Mouse (Mus musculus): ENCODE measurements at regions not wholly inside any gene's neighbourhood (a gene's known extent, or its start where the extent isn't known, plus 50 kb on each side); places are given as distances from the start of the nearest gene placed in this dataset.

GRCm38 (mm10) chr2:138820489-138820888 lies 564.1 kb downstream of the Btbd3 start:
- H3K9me3 ChIP-seq (ENCODE audit: low read length): no peaks in the 10 kb centered on the region
- TF ChIP-seq CTCF (IDR thresholded peaks at IDR 0.05; ENCODE audit: low read depth): no peak
- no peak overlapping the region for H3K4me2 ChIP-seq (ENCODE audit: low read depth)
- 76% methylated on average over 4 of the region's 4 CpGs for WGBS
- ATAC-seq (no peak), DNase-seq (peak; percentile 18)
- no peaks in the 10 kb centered on the region for H3K4me1 ChIP-seq (ENCODE audit: insufficient read depth)
- H3K27me3 ChIP-seq (ENCODE audit: insufficient read depth, low read length): no peaks in the 10 kb centered on the region
- H3K27ac ChIP-seq (ENCODE audit: low read depth, low read length): no peak overlapping the region
- no peaks in the 10 kb centered on the region for H3K36me3 ChIP-seq (ENCODE audit: insufficient read depth)
- H3K4me3 ChIP-seq (ENCODE audit: low read depth, low read length): no peak overlapping the region
- no peak overlapping the region for H3K9ac ChIP-seq

GRCm38 (mm10) chr2:138824873-138825272 lies 568.5 kb downstream of the Btbd3 start:
- Histone ChIP-seq H3K4me2 (ENCODE audit: low read depth) (no peak overlapping the region), H3K27me3 (ENCODE audit: insufficient read depth, low read length) (no peaks in the 10 kb centered on the region), H3K9ac (no peak overlapping the region), H3K27ac (ENCODE audit: low read depth, low read length) (no peak overlapping the region), H3K9me3 (ENCODE audit: low read length) (no peaks in the 10 kb centered on the region), H3K4me1 (ENCODE audit: insufficient read depth) (no peaks in the 10 kb centered on the region), H3K36me3 (ENCODE audit: insufficient read depth) (no peaks in the 10 kb centered on the region), H3K4me3 (ENCODE audit: low read depth, low read length) (no peak overlapping the region)
- no peak for TF ChIP-seq CTCF (IDR thresholded peaks at IDR 0.05; ENCODE audit: low read depth)
- DNase-seq: peak; percentile 33
- ATAC-seq: no peak
- WGBS: 34% methylated on average over 4 of the region's 4 CpGs

- Histone ChIP-seq H3K27ac (ENCODE audit: low read depth, low read length) (no peak overlapping the region), H3K4me2 (ENCODE audit: low read depth) (no peak overlapping the region), H3K36me3 (ENCODE audit: insufficient read depth) (no peaks in the 10 kb centered on the region), H3K9ac (no peak overlapping the region), H3K4me1 (ENCODE audit: insufficient read depth) (no peaks in the 10 kb centered on the region), H3K9me3 (ENCODE audit: low read length) (no peaks in the 10 kb centered on the region), H3K4me3 (ENCODE audit: low read depth, low read length) (no peak overlapping the region), H3K27me3 (ENCODE audit: insufficient read depth, low read length) (no peaks in the 10 kb centered on the region)
- DNase-seq (no peak), ATAC-seq (no peak)
- 49% methylated on average over 2 of the region's 2 CpGs for WGBS
- TF ChIP-seq CTCF (IDR thresholded peaks at IDR 0.05; ENCODE audit: low read depth): no peak
Observed at GRCm38 (mm10) chr2:138827813-138828570, 571.6 kb downstream of the Btbd3 start.

- no peaks in the 10 kb centered on the region for H3K4me1 ChIP-seq (ENCODE audit: insufficient read depth)
- H3K4me3 ChIP-seq (ENCODE audit: low read depth, low read length): no peak overlapping the region
- H3K9me3 ChIP-seq (ENCODE audit: low read length): no peaks in the 10 kb centered on the region
- no peaks in the 10 kb centered on the region for H3K36me3 ChIP-seq (ENCODE audit: insufficient read depth)
- no peak overlapping the region for H3K27ac ChIP-seq (ENCODE audit: low read depth, low read length)
- ATAC-seq (no peak), DNase-seq (no peak)
- no peak overlapping the region for H3K4me2 ChIP-seq (ENCODE audit: low read depth)
- 24% methylated on average over 3 of the region's 3 CpGs for whole genome bisulfite sequencing
- H3K9ac ChIP-seq: no peak overlapping the region
- TF ChIP-seq CTCF (IDR thresholded peaks at IDR 0.05; ENCODE audit: low read depth): no peak
- no peaks in the 10 kb centered on the region for H3K27me3 ChIP-seq (ENCODE audit: insufficient read depth, low read length)
Observed at GRCm38 (mm10) chr2:138838846-138839245, 582.5 kb downstream of the Btbd3 start.

- no peak; the same call in 1 of the 2 replicates for ATAC-seq
- no peak for TF ChIP-seq CTCF (IDR thresholded peaks at IDR 0.05; ENCODE audit: low read depth)
- Histone ChIP-seq H3K36me3 (ENCODE audit: insufficient read depth) (no peaks in the 10 kb centered on the region), H3K4me2 (ENCODE audit: low read depth) (no peak overlapping the region), H3K4me1 (ENCODE audit: insufficient read depth) (no peaks in the 10 kb centered on the region), H3K4me3 (ENCODE audit: low read depth, low read length) (no peak overlapping the region), H3K9ac (no peak overlapping the region), H3K9me3 (ENCODE audit: low read length) (no peaks in the 10 kb centered on the region), H3K27ac (ENCODE audit: low read depth, low read length) (no peak overlapping the region), H3K27me3 (ENCODE audit: insufficient read depth, low read length) (no peaks in the 10 kb centered on the region)
- DNase-seq: no peak
Observed at GRCm38 (mm10) chr2:138859121-138859520, 602.8 kb downstream of the Btbd3 start.

- DNase-seq: peak; percentile 33
- Histone ChIP-seq H3K4me2 (ENCODE audit: low read depth) (peak overlapping the region; percentile 16), H3K36me3 (ENCODE audit: insufficient read depth) (no peaks in the 10 kb centered on the region), H3K9me3 (ENCODE audit: low read length) (no peaks in the 10 kb centered on the region), H3K4me1 (ENCODE audit: insufficient read depth) (no peaks in the 10 kb centered on the region), H3K4me3 (ENCODE audit: low read depth, low read length) (no peak overlapping the region), H3K27ac (ENCODE audit: low read depth, low read length) (no peak overlapping the region), H3K9ac (no peak overlapping the region), H3K27me3 (ENCODE audit: insufficient read depth, low read length) (no peaks in the 10 kb centered on the region)
- no peak for TF ChIP-seq CTCF (IDR thresholded peaks at IDR 0.05; ENCODE audit: low read depth)
- ATAC-seq: peak; percentile 42; the same call in 1 of the 2 replicates
- 7% methylated on average over 3 of the region's 3 CpGs for WGBS
Observed at GRCm38 (mm10) chr2:138896563-138896962, 597.1 kb upstream of the Sptlc3 start.

- H3K27ac ChIP-seq (ENCODE audit: low read depth, low read length): no peak overlapping the region
- no peak overlapping the region for H3K4me3 ChIP-seq (ENCODE audit: low read depth, low read length)
- 6% methylated on average over 3 of the region's 3 CpGs for WGBS
- peak overlapping the region; percentile 16; the same call in 1 of the 2 replicates for H3K4me2 ChIP-seq (ENCODE audit: low read depth)
- ATAC-seq: peak; percentile 74
- H3K4me1 ChIP-seq (ENCODE audit: insufficient read depth): no peaks in the 10 kb centered on the region
- DNase-seq: peak; percentile 39
- no peaks in the 10 kb centered on the region for H3K36me3 ChIP-seq (ENCODE audit: insufficient read depth)
- no peaks in the 10 kb centered on the region for H3K9me3 ChIP-seq (ENCODE audit: low read length)
- H3K27me3 ChIP-seq (ENCODE audit: insufficient read depth, low read length): no peaks in the 10 kb centered on the region
- H3K9ac ChIP-seq: no peak overlapping the region
- no peak for TF ChIP-seq CTCF (IDR thresholded peaks at IDR 0.05; ENCODE audit: low read depth)
Observed at GRCm38 (mm10) chr2:138897101-138897500, 596.6 kb upstream of the Sptlc3 start.

Data from forebrain, postnatal 0 days (tissue).